Mouse (Mus musculus): ENCODE measurements around the gene Hand2.

Gene Hand2

DNA sequence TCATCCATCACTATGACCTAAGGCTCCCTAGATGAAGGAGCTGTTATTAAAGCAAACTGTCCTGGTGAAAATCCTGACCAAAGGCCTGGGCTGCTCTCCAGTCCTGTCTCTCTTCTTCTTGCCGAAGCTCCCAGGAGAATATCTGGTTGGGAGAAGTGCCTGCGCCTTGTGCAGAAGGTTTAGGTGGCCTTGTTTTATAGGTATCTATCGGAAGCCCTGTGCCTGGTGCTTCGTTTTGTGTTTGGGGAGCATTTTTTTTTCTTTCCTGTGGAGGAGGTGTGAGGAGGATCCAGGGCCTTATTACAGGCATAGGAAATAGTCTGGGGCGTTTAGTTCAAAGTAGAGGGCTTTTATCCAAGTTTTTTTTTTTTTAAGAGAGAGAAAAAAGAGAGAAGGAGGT, 3.9 kb downstream of the Hand2 start:
- DNase-seq (ENCODE audit: low spot score in 2 of 2) = no peak

DNA sequence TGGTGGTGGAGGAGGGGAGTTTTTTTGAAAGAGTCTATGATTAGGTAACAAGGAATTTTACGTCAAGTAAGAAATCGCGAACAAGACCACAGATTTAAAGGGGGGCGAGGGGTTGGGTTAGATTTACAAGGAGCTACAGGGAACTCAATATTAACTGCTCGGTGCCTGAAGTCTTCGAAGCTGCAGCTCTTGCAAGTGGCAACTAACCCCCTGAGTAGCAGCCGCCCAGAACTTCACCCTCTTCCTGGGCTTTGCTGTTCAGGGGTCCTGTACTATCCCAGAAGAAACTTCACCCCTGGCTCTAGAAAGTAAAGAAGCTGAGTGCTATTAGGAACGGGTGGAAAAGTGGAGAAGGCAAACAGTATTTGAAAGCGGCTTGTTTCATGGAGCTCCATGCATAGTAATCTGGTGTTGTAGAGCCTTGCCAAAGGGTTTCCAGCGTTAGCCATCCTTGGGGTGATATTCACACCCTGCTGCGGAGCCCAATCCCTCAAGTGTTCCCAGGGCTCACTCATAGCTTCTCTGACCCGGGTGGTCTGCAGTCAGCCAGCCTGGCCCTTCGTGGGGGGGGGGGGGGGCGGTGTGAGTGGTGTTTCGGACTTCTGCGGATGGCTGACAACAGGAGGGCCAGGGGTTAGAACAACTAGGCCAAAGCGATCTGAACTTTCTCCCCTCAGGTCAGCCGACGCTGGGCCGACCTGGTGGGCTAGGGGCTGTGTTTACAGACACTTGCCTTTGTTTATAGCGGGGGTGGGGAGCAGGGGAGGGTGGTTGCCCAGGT, 4.5 kb downstream of the Hand2 start:
- no peak for DNase-seq (ENCODE audit: low spot score in 2 of 2)

DNA sequence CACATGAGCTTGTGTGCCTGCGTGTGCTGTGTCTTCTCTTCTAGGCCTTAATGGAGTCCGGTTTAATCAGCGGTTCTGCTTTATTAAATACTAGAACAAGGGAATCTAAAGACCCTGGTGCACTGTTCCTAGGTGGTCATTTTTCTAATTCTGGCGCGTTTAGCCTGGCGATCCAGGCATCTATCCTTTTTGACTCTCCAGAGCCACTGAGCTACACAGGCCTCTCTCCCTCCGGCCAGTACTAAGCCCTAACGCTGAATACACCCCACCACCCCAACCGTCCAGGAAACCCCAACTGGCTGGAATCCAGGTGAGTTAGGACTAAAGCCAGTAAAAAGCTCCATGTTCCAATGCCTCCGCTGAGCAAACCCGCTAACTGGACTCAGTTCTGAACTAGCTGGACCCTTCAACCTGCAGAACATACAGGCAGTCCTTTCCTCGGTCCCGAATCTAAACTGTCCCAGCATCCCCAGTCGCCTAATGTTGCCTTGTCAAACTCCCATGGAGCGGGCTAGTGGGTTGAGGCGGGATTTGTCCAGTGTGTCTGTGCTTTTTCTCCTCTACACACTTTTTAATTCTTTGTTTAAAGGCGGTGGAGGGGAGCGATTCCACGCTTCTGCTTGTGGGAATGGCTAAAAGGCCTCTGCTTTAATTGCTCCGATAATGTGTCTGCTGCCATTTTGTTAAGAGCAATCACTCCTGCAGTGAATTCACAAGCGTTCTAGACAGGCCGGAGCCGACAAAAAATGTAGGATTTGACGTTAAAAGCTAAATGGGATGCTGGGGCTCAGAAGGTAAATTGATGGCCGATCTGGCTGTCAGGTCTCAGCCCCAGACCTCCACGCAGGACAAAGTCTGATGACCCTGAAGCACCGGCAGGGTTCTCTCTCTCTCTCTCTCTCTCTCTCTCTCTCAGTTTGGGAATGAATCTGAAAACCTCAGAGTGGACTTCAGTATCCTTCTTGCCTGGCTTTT, 5.6 kb downstream of the Hand2 start:
- DNase-seq (ENCODE audit: low spot score in 2 of 2) = no peak

DNA sequence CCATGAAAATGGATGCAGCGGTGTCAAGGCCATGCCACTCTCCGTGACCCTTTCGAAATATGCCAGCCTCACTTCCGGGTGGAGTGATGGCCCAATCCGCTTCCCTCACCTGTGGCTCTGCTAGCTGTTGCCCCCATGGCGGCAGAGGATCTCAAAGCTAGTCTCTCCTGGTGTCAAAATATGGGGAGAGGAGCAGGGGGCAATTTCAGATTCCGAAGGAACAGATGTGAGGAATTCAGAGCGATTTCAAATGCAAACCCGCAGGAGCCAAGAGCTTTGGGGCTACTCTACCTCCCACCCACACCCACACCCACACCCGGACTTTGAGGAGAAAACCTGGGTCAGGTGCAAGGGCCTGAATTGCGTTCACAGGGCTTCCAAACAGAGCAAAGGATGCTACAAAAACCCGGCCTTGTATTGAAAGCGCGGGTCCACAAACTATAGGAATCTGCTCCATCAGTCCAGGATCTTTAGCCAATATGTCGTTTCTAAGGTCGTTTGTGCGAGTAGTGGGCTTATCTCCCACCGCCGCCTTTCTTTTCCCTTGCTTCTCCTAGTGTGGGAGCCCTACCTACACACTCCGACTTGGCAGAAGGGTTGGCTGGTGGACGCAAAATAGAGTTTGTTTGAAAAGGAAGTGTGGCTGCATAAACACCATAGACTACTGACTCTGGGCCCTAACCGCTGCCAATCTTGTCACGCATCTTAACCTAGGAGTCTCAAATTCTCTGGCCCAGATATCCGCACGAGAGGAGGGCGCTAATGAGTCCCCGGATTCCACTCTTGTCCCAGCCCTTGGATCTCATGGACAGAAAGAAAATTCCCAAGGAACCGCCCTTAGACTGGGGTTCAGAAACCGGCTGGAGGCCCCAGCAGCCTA, 6.7 kb downstream of the Hand2 start:
- DNase-seq (ENCODE audit: low spot score in 2 of 2) = no peak

DNA sequence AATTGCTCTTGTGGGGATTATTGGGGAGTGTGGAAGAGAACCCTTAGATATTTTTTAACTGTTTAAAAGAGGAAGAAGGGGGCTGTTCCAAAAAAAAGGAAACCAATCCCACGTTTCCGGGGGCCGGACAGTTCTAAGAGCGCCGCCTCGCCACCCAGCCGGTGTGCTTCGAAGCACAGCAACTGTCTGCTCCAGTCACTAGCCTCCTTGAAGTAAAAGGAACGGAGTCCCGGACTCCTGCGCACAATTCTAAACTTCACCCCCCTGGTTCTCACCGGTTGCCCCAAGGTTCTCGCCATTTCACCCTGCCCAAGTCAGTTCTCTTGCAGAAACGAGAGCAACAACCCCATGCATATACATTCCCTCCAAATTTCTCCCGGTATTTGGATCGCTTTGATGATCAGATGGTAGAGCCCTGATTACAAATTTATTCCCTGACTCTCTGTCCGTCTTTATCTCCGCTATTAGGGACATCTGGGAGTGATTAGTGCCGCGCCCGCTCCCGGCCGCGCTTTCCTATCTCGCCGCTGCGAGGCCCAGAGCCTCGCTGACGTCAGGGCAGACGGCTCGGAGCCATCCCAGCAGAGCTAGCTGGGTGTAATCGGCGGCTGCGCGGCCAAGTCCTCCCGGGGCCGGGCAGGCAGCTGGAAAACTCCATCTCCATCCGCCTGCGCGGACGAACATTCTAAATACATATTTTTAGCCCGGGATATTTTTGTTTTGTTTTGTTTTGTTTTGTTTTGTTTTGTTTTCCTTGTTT, 7.6 kb downstream of the Hand2 start:
- peak; percentile 46 to 64 for DNase-seq (ENCODE audit: low spot score in 2 of 2)

DNA sequence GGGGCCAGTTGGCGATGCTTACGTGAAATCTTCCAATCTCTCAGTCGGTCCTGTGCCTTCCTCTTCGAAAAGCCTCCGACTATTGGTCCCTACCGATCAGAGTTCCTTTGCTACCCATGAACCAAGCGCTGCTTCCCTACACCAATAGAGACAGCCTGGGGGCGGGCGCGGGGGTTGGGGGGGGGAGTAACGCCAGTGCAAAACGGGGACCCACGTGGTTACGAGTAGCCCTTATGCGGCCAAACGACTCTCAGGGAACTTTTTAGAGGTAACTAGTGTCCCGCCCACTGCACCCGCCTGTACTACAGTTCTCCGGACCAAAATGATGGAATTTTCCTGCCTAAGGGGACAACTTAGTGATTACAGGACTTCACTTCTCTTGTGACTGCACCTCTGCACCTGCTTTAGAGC, 8.2 kb downstream of the Hand2 start:
- no peak for DNase-seq (ENCODE audit: low spot score in 2 of 2)

DNA sequence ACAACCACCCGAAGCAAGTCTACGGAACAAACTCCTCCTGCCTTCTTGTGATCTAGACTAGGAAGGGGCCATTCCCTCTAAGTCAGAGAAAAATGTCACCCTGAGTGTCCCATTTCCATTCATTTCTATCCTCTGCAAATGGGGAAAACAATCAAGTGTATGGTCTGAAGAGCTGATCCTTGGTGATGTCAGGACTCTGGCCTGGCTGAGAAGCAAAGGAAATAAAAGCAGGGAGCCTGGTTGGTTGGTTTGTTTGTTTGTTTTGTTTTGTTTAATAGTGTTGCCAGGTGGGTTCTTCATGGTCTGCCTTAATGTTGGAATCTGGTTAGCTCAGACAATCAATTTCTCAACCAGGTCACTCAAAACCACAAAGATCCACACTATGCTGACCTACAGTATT, 9.3 kb downstream of the Hand2 start:
- DNase-seq (ENCODE audit: low spot score in 2 of 2) = no peak

DNA sequence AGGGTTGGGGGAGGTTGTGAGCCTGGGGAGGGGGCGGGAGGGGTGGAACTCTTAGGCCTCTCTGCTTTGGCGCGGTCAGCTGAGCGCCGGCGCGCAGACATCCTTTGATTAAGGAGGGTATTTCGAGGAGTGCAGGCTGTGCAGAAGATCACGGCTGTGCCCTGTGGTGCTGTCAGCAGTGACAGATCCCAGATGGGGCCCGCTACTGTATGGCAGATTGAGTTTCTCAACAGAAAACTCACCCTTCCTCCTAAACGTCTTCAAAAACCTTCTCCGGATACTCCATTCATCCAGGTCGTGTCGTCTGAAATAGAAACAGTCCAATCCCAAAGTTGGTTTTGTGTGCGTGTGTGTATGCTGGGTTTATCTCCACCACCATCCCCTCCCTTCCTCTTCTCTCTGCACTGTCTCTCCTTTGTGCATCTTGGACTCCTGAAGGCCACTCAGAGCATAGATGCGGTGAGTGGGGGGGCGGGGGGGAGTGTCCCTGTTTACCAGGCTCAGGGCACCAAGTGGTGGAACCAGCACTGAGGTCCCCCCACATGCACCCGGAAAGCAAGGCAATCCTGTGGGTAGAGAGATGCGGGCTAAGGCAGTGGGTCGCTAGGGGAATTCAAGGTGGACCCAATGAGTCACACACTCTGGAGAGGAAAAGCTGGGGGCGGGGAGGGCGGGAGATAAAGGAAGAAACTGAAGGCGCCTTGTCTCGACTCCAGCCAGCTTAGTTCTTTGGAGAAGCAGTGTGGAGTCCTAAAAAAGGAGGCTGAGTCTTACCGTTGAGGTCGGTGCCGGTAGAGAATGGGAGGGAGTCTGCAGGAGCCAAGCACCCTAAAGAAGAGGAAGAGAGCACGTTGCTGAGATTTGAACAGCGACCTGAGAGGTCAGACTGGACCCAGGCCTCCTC, 11.2 kb downstream of the Hand2 start:
- no peak for DNase-seq (ENCODE audit: low spot score in 2 of 2)

DNA sequence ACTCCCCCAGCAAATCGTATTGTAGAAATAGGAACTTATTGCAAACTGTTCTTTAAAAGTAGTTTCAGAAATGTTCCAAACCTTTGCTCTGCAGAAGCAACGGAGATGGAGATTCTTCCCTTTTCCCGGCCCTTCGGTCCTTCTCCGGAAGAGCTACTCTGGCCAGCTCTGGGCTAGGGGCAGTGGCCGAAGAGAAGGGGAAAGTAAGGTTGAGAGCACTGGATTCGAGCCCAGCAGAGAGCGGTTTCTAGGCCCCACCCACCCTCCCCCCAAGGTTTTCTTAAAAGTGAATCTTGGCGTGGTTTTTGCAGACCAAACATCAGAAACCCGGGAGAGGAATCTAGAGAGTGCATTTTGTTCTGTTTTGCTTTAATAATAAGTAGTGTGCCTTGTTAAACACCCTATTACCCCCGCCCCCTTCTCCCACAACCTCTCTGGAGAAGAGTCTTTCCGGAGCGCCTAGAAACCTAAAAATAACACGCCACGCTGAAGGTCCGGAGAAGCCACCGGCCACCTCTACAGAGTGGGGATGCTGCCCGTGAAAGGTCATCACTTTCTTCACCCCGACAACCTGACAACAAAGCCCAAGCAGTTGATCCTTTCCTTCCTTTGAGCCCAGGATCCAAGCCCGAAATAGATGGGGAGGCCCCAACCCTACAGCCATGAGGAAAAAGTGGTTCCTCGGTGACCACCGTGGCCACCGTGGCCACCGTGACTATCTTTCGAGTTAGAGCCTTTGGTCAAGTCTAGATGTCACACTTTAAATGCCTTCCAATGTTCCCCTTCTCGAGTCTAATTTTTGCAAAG, 12.1 kb downstream of the Hand2 start:
- no peak for DNase-seq (ENCODE audit: low spot score in 2 of 2)

DNA sequence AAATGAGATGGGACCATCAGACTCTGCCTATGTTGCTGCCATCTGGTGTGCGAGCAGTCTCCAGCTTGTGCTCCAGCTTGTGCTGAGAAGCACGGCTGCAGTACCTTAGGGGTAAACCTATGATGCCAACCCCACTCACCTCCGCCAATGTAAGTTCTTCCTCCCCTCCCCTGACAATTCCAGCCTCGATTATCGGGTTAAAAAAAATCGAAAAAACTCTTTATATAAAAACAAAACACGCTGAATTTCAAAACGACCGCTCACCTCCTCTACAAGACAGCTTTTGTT, 12.6 kb downstream of the Hand2 start:
- no peak for DNase-seq (ENCODE audit: low spot score in 2 of 2)

DNA sequence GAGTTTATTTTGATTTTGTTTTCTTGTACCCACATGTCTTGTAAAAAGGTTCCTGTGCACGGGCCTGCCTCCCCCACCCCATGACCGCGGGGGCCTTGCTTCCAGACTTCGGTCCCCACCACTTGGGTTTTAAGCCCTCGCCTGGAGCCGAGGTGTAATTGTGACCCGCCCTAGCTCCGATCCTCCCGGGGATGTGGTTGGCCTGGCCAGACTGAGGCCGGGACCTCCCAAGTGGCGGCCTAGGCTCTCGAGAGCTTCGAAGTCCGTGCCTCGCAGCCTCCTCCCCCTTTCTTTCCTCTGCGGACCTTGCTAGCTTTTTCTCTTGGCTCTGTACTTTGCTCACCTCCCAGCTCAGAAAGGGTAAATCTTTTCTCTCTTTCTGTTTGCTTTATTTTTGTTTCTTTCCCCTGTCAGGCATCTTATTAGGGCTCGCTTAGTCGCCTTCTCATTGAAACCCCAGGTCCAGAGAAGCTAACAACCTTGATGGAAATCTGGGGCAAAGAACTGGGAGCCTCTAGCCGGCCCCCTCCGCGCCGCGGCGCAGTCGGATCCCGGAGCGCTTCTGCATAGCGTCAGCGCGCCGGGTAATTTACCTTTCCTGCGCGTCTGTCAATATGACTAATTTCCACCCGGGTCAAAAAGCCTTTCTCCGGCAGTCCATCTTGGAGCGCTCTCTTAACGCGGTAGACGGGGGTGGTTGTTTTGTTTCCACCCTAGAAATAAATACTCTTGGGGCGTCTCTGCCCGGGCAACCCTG, 13.2 kb downstream of the Hand2 start:
- peak in 1 of 2 experiments; percentile 12 for DNase-seq (ENCODE audit: low spot score in 2 of 2)

DNA sequence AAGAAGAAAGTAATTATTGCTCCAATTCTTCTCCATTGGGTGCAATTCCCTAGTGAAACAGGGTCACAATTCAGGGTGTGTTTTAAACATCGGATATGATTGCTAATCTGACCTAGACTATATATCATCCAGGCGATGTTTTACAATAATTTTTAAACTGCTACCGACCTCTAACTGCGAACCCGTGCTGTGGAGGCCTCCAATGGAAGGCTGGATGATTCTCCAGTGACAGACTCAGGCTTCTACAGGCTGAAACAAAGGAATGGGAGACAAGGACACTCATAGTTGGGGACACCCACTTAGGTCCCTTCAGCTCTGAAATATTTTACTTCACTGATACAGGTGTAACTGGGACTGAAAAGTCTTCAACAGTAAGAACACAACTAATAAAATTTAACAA, 13.9 kb downstream of the Hand2 start:
- no peak for DNase-seq (ENCODE audit: low spot score in 2 of 2)

DNA sequence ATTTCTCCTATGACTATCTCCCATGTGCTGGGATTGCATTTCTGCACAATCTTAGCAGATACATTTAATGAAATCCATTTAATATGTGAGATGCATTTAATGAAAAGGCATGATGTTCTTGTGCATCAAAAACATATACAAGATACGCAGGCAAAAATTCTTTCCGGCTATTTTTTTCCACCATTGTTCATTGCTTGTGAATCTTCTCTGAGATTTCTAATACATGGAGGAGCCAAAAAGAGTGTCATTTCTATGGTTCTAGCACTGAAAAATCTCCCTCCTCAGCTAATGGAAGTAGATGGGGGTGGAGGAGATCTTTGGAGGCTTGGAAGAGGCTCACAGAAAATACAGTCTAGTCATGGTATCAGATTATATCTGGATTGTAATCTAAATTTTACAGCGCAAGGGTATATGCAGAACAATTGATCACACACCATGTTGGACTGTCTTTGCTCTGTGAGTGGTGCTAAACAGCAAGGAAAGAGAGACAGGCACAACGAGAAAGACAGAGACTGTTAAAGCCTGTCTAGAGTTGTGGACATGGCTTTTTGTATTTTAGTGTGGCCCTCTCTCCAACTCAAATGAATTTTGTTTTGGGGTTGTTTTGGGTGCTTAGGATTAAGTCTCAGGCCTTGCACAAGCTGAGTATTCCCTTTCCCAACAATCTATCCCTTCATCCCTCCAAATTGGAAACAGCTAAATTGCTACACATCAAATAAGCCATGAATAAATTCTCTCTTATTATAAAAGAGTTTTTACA, 16.7 kb downstream of the Hand2 start:
- no peak for DNase-seq (ENCODE audit: low spot score in 2 of 2)

DNA sequence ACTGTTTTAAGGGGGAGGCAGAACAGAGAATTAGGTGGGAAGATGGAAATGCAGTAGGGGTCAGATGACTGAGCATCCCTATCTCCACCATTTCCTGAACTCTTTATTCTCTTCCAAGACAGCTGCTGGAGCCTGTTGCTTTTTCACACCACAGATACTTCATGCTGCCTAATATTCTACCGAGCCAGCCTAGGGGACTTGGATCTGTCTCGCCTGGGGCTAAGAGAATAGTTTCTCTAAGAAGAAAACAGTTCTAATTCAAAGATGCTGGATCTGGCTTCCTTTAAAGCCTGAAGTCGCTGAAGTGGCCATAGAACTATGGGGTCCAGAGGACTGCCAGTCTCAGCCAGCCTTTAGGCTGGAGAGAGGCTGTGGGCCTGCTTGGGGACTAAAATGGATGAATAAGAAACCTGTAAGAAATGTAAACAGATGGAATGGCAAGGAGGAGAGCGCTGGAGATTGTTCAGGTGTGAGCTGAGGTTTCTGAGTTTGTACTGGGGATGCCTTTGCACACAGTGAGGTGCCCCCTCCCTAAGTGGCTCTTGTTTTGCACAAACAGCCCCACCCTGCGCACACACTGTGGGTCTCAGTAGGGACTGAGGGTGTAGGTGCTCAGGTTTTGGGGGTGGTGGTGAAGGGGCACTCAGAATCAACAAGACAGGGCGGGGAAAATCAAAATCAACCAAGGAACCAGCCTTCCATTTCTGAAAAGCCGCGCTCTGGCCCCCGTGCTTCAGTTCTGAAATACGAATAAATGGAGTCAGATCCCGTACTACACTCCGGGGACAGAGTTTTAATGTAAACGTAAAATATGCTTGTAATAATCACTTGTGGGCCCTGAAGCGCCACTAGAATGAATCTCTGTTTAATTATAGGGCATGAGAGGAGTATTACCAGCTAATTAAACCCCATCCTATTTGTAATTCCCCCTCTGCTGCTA, 19.2 kb downstream of the Hand2 start:
- no peak for DNase-seq (ENCODE audit: low spot score in 2 of 2)

DNA sequence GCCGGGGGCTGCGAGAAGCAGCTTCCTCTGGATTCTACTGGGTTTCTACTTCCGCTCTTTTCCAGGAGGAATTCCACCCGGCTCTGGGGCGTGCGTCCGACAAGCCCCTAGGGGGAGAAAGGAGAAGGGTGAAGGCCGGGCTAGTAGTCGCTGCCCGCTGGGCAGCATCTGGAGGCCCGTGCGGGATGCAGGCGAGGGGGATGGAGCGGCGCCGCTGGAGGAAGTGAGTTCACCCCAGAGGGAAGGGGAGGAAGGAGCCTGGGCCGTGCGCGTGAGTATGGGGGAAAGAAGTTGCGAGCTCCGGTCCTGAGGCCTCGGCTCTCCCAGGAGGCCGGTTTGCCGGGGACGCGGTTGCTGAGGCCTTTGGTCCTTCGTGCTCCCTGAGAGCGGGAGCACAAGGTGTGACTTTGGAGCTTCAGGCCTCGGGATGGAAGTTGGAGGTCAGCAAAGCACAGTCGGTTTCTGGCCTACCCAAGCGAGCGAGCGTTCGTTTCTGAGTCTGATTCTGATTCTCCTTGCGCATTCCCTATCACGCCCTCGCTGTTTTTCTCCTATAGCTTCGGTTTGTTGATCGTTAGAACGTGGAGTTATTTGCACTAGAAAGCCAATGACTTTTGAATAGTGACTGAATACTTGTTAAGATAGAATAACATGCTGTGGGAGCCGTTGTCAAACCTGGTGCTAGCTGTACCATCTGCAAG, 20.2 kb downstream of the Hand2 start:
- DNase-seq (ENCODE audit: low spot score in 2 of 2) = peak in 1 of 2 experiments; percentile 8

DNA sequence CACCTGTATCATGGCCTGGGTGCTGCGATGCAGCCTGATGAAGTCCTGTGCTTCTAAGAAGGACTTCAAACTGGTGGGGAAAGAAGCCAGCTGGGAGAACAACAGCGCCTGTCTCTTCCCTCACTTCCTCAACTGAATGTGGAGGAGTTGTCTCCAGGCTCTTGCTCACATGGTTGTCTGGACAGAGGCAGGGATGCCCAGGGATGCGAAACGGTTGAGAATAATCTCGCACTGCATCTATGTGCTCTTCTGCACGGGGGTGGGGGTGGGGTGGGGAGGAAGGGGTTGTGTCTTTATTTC, 20.7 kb downstream of the Hand2 start:
- no peak for DNase-seq (ENCODE audit: low spot score in 2 of 2)
